Comparison of ENCODE assay signal across 8 mouse cellular contexts in the genomic region with DNA sequence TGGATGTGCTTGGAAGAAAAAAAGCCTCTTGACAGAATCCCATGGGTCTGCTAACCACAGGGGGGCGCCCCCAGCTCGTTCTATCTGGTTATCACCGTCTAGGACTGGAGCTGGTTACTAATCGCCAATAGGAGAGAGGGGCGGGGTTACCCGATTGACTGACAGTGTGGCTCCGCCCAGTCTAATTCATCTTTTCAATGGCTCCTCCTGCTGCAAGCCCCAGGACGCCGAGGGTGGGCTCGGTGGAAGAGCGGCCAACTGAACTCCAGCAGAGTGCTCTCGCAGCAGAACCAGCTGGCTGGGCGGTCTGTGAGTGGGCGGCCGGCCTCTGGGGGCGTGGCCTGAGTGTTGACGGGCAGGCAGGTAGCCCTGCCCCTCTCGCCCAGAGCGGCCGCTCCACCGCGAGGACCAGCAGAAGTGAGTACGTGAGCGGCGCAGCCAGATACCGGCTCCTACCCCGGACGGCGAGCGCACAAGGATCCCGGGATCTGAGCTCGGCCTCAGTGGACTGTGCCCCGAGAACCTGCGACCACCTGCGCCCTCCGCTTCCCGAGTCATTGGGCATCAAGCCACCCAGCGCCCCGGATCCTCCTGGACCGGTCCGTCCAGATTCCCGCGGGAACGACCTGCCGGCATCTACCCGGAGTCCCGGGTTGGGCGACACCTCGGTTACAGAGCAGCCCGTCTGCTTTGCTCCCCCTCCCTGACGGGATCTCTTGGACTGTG. TPM values are rescaled to one million over a fixed set of nuclear protein-coding genes. Genes with fewer than 3 reads are reported as not detected.
A peak's percentile ranks its signal among the peaks of the same experiment; 100 is the strongest.
DNase-seq lines count a peak whose midpoint lies in the region; ATAC-seq lines count a peak whose summit lies in the region.

A gene (plus strand): TSS at position 389 of the 726 bp plus-strand sequence.

- peak within 1 kb of the TSS; percentile 39; the same call in 1 of the 2 replicates for H3K27ac ChIP-seq in forebrain, embryonic 14.5 days (ENCODE audit: low read depth, low read length)
- no peak within 1 kb of the TSS for H3K27ac ChIP-seq in liver, embryonic 15.5 days (replicated peaks)
- peak within 1 kb of the TSS; percentile 50 for H3K27ac ChIP-seq in neural tube, embryonic 12.5 days

- peak within 1 kb of the TSS; percentile 80 for H3K9ac ChIP-seq in forebrain, embryonic 14.5 days (ENCODE audit: low read length)
- H3K9ac ChIP-seq in liver, embryonic 15.5 days, result no peak within 1 kb of the TSS
- H3K9ac ChIP-seq in neural tube, embryonic 12.5 days, result peak within 1 kb of the TSS; percentile 89

- peak; percentile 98 for ATAC-seq in forebrain, embryonic 14.5 days
- peak; percentile 91 for ATAC-seq in liver, embryonic 15.5 days (ENCODE audit: insufficient read depth)
- ATAC-seq in neural tube, embryonic 12.5 days (ENCODE audit: low FRiP score, low read depth), result peak; percentile 99

- no peaks in the 10 kb centered on the region for H3K9me3 ChIP-seq in forebrain, embryonic 14.5 days (replicated peaks; ENCODE audit: control insufficient read depth, low read length)
- H3K9me3 ChIP-seq in liver, embryonic 15.5 days (replicated peaks), result no peaks in the 10 kb centered on the region
- no peaks in the 10 kb centered on the region for H3K9me3 ChIP-seq in neural tube, embryonic 12.5 days

- H3K4me3 ChIP-seq in forebrain, embryonic 14.5 days (ENCODE audit: low read depth, low read length), result peak within 1 kb of the TSS; percentile 63
- H3K4me3 ChIP-seq in liver, embryonic 15.5 days (replicated peaks), result peak within 1 kb of the TSS; percentile 51
- H3K4me3 ChIP-seq in neural tube, embryonic 12.5 days, result peak within 1 kb of the TSS; percentile 88

- H3K4me2 ChIP-seq in forebrain, embryonic 14.5 days (ENCODE audit: low read length), result peak within 1 kb of the TSS; percentile 68
- peak within 1 kb of the TSS; percentile 68 for H3K4me2 ChIP-seq in liver, embryonic 15.5 days
- H3K4me2 ChIP-seq in neural tube, embryonic 12.5 days (replicated peaks), result peak within 1 kb of the TSS; percentile 80

- no peaks in the 10 kb centered on the region for H3K36me3 ChIP-seq in forebrain, embryonic 14.5 days (ENCODE audit: control insufficient read depth, insufficient read depth, low read length)
- H3K36me3 ChIP-seq in liver, embryonic 15.5 days (replicated peaks), result no peaks in the 10 kb centered on the region
- no peaks in the 10 kb centered on the region for H3K36me3 ChIP-seq in neural tube, embryonic 12.5 days

- WGBS in forebrain, embryonic 14.5 days, result under 1% methylated on average over 51 of the region's 51 CpGs
- WGBS in liver, embryonic 15.5 days (ENCODE audit: insufficient replicate concordance), result 1% methylated on average over 51 of the region's 51 CpGs
- WGBS in neural tube, embryonic 12.5 days, result under 1% methylated on average over 51 of the region's 51 CpGs

- H3K27me3 ChIP-seq in forebrain, embryonic 14.5 days (replicated peaks; ENCODE audit: control insufficient read depth, insufficient read depth, low read length), result no peaks in the 10 kb centered on the region
- H3K27me3 ChIP-seq in liver, embryonic 15.5 days, result peaks cover 88% of the 10 kb centered on the region
- no peaks in the 10 kb centered on the region for H3K27me3 ChIP-seq in neural tube, embryonic 12.5 days (replicated peaks)

- no peaks in the 10 kb centered on the region; the same call in 1 of the 2 replicates for H3K4me1 ChIP-seq in forebrain, embryonic 14.5 days (ENCODE audit: control insufficient read depth, insufficient read depth, low read length)
- peaks cover 10% of the 10 kb centered on the region for H3K4me1 ChIP-seq in liver, embryonic 15.5 days (replicated peaks)
- H3K4me1 ChIP-seq in neural tube, embryonic 12.5 days, result peaks cover 21% of the 10 kb centered on the region

- DNase-seq in ES-CJ7 (ENCODE audit: low read depth, low spot score), result peak; percentile 100
- DNase-seq in cerebellum, adult 11-12 months, result peak; percentile 89
- DNase-seq in forebrain, embryonic 14.5 days (ENCODE audit: low spot score), result peak; percentile 100
- peak; percentile 99 to 100 for DNase-seq in heart, postnatal 10 days
- DNase-seq in kidney, postnatal 4 days, result peak; percentile 100
- DNase-seq in telencephalon, adult 2 months (ENCODE audit: low read depth, low spot score), result peak; percentile 98

- intact Hi-C loops in heart, postnatal 10 days (cut with DNase I), result loop anchor here (1.0 to 2.0 kb wide), 3 partner anchors 90 to 208 kb away; no protein-coding TSS in a partner anchor

RNA-seq across cellular contexts. Expression of the gene that starts here (rescaled TPM):
- polyA plus RNA-seq in forebrain, embryonic 14.5 days (2014; fragmentation: Nextera tagmentation; extraction: Ambion mirVana), result 3.1 and 4.1 TPM in 2 replicates
- total RNA-seq in heart, postnatal 10 days (2021), result 10 to 100 TPM in 1 of 2 experiments, 1 to 10 TPM in 1; 8.4 to 11.7 TPM
- polyA plus RNA-seq in liver, embryonic 15.5 days (2015; fragmentation: Nextera tagmentation; extraction: Ambion mirVana), result 0.52 and 0.61 TPM in 2 replicates
- 18.8 and 20.4 TPM in 2 replicates for polyA plus RNA-seq in neural tube, embryonic 12.5 days (2016; fragmentation: Nextera tagmentation; extraction: Ambion mirVana)

Comparison
In these comparisons a context has a peak if more than half of its experiments do, and no peak if none do; other contexts are left out.
1. Peak in ATAC-seq, H3K4me3 ChIP-seq and H3K4me2 ChIP-seq in liver, embryonic 15.5 days; RNA of the gene not detected or under 1 TPM.